Mouse (Mus musculus): ENCODE measurements around the gene Tet3. TPM values are rescaled to one million over a fixed set of nuclear protein-coding genes. Genes with fewer than 3 reads are reported as not detected.

Gene Tet3
- polyA plus RNA-seq, 2 experiments from 2014 or later: 18.5 to 20.8 TPM

DNA sequence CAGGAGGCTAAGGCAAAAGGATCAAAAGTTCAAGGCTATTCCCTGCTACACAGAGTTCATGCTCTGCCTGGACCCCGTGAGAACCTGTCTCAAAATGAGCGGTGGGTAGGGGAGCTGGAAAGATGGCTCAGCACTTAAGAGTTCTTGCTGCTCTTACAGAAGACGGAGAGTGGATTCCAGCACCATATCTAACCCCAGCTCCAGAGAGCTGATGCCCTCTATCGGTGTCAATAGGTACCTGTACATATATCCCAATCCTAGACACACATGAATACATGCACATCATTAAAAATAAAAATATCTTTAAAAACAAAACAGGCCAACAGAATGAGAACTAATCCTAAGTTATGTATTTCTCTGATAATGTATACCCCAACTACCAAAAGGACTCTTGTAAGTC is 19.3 kb upstream of the Tet3 start:
- ATAC-seq: no peak

DNA sequence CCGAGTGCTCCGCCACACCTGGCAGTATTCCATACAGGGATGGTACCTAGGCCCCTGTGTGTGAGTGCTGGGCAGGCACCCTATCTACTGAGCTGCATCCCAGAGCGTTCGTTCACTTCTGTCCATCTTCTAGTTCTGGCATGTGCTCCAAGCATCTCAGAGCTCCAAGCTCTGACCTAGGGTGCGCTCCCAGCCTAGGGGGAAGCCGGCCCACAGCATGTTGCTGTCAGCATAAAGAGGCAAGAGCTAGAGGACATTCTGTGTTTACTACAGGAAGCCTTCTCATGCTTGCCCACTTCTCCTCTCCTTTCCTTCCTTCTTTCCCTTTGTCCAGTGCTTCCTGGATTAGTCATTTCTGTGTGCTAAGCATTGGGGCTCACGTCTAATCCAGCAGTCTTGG is 16.5 kb upstream of the Tet3 start:
- no peak for ATAC-seq

DNA sequence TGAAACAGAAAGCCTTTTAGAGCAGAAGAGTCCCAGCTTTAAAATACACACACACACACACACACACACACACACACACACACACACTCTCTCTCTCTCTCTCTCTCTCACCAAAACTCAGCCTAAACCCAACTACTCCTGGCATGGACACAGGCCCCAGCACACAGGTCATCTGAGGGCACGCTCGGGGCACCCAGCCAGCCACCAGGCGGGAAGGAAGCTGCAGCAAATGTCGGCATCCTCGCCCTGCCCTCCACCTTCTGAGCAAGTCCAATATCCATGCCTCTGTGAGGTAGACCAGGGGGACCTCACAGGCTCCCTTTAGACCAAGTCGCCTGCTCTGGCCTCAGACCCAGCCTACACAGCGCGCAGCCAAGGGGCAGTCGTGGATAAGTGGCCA is 14.4 kb upstream of the Tet3 start:
- no peak for ATAC-seq

DNA sequence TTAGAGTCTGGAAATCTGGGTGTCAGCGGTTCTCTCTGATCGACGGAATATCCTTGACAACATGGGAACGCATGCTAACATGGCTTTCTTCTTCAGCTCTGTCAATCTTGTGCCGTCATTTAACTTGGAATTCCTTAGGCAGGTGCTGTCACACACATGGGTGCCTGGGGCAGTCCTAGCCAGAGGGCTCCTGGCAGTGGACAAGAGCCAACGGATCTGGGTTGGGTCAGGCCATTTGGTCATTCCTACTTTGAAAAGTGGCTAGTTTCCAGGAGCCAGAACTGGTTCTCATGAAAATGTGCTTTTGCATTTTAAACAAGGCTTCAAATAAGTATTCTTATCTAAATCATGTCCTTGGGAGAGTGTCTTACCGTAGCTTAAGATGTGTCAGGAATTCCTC is 12.9 kb upstream of the Tet3 start:
- ATAC-seq: no peak

DNA sequence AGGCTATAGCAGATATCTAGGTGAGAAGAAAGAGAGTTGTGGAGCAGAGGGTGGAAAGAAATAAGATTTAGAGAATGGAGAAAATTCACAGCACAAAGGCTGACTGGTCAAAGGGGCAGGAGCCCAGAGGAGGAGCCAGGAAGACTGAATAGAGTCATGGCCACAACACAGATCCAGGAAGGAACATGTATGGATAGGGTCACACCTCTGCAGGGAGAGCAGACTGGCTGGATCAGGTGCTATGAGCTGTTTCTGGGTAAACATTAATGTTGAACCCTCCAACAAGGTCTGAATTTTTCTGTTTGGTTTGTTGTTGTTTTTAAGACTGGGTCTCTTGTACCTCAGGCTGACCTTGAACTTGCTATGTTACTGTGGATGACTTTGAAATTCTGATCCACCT is 5.1 kb upstream of the Tet3 start:
- ATAC-seq: no peak

DNA sequence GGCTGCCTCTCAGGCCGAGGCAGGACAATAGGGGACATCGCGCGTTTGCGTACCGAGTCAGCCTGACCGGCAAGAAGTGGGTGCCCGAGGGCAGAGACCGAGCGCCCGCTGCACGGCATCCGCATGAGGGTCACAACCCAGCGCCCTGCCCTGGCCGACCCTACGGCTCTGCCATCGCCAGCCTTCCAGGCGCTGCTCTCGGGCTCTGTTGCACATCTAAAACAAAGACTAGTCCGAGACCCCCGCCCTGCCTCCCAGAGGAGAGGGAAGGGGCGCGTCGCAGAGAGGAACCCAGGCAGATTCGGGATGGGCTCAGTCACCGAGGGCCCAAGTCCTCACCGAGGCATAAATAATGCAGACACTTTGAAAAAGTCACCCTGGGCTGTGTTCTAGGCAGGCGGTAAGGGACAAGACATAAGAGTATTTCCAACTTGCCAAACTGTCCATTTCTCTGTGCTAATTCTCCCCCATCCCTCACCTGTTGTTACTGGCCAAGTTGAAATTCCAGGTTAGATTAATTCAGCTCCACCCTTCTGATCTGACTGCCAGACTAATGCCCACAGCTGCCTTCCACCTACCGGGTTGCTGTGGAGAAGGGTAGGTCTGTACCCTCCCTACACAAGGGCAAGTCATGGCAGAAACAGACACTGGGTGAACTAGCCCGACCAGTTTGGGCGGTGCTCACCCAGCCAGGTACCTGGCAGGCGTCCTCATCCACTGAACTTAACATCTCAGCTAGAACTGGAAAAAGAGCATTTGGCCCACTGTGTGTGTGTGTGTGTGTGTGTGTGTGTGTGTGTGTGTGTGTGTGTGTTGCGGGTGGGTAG is 1.7 kb downstream of the Tet3 start:
- ATAC-seq: peak; percentile 23

DNA sequence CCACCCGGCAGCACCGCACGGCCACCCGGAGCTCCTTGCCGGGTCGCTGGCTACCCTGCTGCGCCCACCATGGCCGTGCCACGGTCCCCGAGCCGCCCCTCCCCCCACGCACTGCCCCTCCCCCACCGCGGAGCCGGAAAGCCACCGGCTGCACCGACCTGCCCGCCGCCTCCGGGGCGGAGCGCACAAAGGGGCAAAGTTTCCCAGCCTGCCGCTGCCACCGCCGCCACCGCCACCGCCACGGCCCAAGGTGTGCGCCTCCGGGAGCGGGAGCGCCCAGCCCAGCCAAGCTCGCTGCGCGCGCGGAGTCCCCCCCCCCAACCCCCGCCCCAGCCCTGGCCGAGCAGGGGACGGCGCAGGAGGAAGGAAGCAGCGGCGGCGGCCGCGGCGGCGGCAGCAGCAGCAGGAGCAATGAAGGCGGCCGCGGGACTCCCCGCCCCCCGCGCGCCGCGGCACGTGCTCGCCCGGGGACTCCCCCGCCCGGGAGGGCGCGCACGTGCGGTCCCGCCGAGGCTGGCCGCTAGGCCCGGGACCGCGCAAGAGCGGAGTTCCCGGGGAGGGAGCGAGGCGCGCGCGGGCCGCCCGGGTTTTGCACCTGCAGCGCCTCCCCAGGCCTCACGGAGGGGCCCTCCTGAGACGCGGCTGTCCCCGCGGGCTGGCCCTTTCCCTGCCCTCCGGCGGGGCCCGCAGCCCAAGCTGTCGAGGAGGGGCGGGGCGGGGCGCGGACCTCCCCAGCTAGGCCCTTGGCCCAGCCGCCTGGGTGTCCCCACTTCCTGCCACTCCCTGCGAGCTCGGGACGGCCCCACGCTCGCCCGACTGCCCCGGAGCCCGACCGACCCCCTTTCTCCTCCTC is 2.5 kb downstream of the Tet3 start:
- ATAC-seq: peak; percentile 69

DNA sequence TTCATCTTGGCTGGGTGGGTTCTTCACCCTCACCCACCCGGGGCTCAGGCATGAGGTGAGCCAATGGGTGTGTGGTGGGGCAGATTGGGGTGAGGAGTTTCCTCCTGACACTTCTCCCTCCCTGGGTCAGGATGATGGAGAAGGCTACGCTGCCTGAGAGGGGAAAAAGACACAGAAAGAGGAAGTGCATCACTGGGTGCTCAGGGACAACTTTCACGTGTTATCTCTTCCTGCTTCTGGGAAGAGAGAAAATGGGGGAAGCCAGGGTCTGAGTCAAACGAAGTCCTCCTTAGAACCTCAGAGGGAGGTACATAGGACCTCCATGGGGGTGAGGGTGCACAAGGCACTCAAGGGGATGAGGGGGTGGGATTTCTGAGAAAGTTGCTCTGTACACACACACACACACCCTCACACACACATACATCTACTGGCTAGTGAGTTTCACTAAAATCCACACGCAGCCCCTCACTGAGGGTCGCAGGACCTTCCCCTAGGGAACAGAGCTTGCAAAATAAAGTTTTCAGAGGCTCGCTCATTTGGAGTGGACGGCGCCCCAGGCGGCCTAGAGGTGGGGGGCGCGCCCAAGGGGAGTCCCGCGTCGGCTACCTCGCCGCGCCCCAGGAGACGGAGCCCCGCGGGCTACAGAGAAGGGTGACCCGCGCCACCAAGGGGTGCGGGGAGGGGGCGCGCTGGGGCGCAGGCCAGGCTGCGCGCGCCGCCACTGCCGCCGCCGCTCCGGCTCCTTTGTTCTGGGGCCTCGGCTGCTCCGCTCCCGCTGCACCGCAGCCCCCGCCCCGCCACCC is 3.4 kb downstream of the Tet3 start:
- ATAC-seq: peak; percentile 22

DNA sequence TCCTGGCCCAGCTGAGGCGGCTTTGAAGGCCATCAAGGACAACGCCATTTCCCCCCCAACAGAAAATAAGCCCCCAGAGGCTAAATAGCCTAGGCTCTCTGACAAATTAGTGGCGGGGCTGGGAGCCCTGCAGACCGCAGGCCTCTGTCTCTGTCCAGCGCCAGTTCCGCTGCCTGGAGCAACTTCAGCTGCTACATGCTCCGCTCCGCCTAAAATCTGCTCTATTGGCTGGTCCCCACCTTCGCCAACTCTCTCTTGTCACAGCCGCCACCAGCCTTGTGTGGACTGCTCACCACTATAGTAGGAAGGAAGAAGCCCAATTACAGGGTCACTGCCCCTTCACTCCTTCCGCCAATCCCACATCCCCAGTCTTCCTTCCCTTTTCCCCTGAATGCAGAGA is 5.2 kb downstream of the Tet3 start:
- no peak for ATAC-seq

DNA sequence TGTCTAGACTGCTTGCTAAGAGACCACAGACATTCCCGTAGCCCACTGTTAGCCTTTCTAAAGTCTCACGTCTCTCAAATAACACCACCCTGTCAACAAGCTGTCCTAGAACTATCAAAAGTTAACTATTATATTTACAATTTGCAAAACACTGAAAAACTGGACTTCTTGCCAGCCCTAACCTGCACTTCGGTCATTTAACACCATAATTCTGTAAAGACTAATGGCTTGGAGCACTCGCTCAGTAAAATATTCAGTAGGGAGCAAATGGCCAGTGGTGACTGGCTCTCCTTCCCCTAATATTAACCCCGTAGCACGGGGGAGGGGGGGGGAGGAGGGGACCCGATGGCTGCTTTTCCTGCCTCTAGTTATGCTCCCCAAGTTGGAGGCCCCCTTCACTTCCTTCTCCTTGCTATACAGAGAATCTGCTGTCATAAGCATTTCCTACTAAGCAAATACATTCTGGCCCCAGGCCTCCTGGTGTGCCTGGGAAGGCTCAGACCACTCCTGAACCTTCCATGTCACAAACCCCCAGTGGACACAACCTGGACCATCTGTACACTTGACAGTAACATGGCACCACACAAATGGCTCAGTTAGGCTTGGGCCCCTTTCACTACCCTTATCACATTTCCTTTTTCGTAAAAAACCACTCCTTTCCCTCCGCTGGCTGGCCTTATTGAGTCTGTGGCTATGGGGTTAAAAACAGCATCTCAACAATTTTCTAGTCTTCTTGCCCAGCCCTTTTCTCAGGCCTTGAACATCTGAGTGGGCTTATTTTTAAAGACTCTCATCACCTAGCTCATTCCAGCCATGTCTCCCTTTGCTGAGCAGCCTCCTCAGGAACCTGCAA is 8.2 kb downstream of the Tet3 start:
- ATAC-seq: no peak

DNA sequence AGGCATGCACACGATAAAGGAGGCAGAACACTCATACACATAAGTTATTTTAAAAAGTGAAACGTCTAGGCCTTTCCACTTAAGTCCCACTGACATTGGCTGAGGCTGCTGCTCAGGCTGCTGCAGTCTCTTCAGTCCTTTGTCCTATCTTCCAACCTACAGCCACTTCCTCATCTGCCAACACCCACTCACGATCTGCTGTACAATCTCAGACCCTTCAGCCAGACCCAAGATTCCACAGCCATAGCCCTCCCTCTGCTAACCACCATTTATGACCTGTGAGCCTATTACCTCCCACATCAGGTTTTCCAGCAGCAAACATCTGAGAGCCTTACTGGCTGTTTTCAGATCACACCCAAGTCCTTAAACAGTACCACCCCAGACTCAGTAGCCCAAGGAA is 9.4 kb downstream of the Tet3 start:
- ATAC-seq: no peak

DNA sequence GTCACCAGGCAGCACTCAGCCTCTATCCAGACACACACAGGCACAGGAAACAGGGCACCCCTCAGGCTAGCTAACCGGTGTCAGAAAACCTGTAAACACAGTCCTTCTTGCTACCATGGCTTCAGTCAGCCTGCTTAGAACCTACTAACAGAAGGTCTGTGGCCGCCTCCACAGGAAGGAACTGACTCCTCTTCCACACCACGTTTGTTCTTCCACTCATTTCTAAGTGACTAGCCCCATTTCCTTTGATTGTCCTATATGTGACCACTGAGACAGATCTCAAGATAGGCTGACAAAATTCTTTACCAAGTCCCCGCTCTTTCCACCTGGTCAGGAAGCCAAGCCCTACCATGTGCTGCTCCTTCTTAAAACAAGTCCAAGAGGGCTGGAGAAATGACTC is 10.0 kb downstream of the Tet3 start:
- peak; percentile 65 for ATAC-seq

DNA sequence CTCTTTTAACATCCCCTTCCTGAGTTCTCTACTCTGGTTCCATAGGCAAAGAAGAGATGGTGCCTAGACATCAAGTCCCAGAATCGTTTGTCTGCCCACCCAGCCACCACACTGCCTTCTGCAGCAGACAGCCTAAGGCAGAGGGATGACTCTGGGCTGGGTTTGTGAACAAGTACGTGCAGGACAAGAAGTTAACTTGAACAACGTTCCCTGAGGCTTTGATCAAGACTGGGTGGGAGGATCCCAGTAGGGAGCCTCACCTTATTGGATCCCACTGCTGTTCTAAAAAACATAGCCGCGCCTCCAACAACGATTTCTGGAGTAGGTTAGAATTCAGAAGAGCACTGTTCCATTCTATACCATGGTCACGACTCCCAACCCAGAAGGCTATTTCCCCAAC is 11.9 kb downstream of the Tet3 start:
- no peak for ATAC-seq

DNA sequence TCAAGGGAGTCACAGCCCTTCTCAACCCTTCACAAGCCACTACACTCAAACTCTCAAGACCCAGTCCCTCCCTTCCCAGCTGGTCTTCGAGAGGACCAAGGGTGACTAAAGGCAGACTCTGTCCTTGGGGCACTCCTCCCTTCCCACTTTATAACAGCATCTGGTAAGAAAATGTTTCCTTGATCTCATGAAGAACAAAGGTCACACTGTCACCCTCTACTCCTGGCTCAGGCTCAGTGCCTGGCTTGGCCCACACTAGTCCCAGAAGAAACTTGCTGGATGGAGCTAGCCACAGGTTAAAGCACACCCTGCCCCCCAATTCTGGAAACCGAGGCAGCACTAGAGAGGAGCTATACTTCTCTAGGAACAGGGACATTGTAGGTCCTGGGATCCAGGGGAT is 13.1 kb downstream of the Tet3 start:
- ATAC-seq: no peak

DNA sequence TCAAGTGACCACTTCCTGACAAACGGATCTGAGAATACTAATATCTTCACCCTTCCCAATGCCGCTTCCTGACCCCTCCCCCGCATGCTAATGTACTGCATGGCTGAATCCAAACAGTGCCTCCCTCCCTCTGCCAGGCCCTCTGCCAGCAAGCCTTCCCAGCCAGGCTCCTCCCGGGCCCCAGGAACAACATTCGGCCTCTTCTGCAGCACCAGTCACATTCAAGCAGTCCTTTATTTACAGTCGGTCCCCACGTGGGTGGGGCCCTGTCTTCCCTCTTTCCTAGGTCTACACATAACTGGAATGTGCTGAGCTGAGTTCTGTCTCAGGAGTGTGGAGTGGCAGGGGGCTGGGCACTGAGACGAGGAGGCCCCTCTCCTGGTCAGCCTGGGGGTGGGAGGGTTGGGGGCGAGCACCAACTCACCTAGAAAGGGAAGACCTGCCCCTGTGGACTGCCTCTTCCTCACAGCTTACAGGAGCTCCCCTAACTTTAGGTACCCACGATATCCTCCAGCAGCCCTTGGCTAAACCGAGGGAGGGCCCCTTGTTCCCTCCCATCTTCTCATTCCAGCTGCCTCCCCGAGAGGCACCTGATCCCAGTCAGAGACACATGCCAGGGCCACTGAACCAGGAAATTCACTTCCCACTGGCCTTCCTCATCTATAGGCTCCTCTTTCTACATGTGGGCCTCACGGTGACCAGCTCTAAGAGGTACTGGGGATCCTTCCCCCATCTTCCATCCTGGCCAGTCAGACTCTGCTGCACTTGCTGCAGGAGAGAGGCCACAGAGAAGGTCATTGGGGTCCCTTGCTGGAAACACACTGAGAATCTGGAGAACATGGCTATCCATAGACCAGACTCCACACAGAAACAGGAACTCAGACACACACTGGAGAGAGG is 15.2 kb downstream of the Tet3 start:
- ATAC-seq: no peak

DNA sequence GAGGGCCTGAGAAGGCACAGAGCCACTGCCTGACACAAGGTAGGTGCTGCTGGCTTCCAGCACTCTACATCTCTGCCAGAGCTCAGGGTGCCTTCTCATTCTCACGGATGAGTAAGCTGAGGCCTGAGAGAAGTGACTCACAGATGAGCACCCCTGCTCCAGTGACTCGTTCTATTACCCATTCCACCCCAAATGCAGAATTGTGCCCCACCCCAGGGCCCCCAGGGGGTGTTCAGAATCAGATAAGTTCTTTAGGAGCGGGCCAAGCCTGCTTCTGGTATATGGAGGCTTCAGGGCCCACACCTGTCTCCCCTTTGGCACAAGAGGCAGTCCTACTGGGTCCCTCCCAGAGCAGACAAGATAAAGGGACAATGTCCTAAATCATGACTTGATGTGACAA is 16.2 kb downstream of the Tet3 start:
- no peak for ATAC-seq

DNA sequence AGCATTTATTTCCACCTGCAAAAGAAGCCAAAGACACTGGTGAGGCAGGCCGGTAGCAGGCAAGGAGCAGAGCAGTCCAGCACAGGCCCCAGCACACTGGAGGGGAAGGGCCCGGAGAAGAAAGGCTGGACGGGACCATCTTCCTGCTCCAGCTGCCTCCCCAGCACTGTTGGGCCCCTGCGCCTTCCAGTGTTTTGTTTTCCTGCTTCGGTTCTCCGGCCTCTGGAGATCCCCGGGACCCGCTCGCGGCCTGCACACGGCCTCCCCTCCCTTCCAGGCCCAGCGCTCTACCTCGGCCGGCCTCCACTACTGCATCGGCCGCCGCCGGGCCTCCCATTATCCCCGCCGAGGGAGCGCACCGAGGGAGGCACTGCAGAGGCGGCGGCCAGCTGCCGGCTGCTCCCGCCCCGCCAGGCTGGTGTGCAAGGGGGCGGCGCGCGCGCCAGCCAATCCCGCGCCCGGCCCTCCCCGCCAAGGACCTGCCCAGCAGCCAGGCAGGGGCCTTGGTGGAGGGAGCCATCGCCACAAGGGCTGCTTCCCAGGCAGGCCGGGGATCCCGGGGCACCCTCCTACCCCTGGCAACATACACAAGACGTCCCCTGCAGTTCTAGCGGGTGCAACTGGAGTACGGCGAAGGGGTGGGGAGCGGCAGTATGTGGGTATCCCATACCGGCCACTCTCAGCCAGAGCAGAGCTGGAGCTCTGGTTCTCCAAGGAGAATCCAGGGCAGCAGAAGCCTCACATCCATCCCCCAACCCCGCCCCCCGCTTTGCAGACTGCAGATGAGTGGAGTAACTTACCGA is 17.4 kb downstream of the Tet3 start:
- ATAC-seq: peak; percentile 78

DNA sequence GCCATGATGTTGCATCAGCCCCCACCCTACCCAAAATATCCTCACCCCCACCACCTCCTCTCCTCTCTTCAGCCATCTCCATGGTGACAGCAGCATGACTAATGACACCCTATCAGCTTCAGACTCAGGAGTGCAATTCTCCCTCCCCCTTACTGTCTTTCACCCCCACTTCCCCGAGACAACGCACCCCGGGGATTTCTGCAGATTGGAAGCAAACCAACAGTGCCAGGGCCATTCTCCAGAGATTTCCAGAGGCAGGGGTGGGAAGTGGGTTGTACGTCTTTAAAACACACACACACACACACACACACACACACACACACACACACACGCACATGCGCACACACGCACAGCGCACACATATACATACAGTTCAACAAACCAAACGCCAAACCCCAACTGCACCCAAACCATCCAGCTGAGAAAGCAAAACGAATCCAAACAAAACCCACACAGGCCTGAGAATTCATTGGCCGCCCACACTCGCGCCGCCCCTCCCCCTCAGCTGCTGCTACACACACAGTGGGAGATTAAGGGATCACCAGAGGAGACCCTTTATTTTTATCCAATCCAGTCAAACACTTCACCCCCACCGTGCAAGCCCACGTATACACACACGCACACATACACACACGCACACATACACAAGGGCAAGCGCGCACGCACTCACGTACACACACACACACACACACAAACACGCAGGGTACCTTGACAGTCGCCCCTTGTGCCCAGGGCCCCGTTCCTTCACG is 18.2 kb downstream of the Tet3 start:
- ATAC-seq: peak; percentile 44

DNA sequence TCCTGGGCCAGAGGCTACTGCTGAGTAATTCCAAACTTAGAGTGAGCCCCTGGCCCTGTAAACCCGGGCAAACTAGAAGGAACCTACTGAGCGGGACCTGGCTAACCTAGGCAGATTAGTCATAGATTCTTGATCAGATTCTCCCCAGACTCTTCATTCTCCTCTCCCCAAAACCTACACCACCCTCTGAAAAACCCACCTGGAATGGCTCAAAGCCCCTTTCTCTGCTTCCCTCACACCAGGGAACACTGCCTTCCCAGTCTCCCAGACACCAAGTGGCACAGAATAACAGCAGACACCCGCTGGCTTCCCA is 18.7 kb downstream of the Tet3 start:
- no peak for ATAC-seq

DNA sequence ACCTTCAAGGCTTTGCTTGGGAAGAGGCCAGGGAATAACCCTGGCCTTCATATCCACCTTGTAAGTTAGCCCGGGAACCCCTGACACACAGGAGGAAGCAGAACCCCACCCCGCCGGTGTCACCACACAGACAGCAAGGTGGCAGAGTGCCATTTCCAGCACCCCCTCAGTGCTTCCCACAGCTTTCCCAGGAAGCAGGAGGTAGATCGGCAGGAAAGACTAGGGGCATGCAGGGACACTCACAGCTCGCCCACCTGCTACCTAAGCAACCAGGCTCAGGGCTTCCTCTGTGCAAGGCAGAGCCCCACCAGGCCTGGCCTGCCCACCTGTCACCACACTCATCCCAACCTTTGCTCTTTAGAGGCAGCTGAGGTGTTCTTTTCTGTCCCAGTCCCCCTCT is 19.1 kb downstream of the Tet3 start:
- no peak for ATAC-seq
